Mouse (Mus musculus): ENCODE results near the gene Grk1. TPM values are rescaled to one million over a fixed set of nuclear protein-coding genes. Genes with fewer than 3 reads are reported as not detected.

Gene Grk1
- 0.03 TPM in 1 of 2 replicates, not detected in the other for polyA plus RNA-seq (2014; fragmentation: Nextera tagmentation; extraction: Ambion mirVana)

- Histone ChIP-seq H3K4me2 (replicated peaks; ENCODE audit: low read depth, low read length) (no peak within 1 kb of the TSS), H3K4me1 (replicated peaks; ENCODE audit: control insufficient read depth, insufficient read depth, low read length) (no peaks in the 10 kb centered on the region), H3K4me3 (ENCODE audit: low read depth, low read length) (no peak within 1 kb of the TSS), H3K9me3 (ENCODE audit: control insufficient read depth, low read length) (no peaks in the 10 kb centered on the region), H3K9ac (ENCODE audit: low read depth, low read length) (no peak within 1 kb of the TSS), H3K36me3 (ENCODE audit: control insufficient read depth, insufficient read depth, low read length) (no peaks in the 10 kb centered on the region), H3K27ac (ENCODE audit: low read depth, low read length) (no peak within 1 kb of the TSS), H3K27me3 (ENCODE audit: control insufficient read depth, insufficient read depth, low read length) (no peaks in the 10 kb centered on the region)
- ATAC-seq (ENCODE audit: low FRiP score) (no peak), DNase-seq (ENCODE audit: low spot score) (no peak)
- 80% methylated on average over 5 of the region's 5 CpGs for WGBS
Observed at GRCm38 (mm10) chr8:13404666-13405131, at the start of gene Grk1. TSS of gene Grk1 (plus strand) at chr8:13405081.

- DNase-seq (ENCODE audit: low spot score) (no peak), ATAC-seq (ENCODE audit: low FRiP score) (no peak)
- Histone ChIP-seq H3K4me3 (ENCODE audit: low read depth, low read length) (no peak overlapping the region), H3K27me3 (ENCODE audit: control insufficient read depth, insufficient read depth, low read length) (no peaks in the 10 kb centered on the region), H3K27ac (ENCODE audit: low read depth, low read length) (no peak overlapping the region), H3K4me2 (replicated peaks; ENCODE audit: low read depth, low read length) (no peak overlapping the region), H3K9ac (ENCODE audit: low read depth, low read length) (no peak overlapping the region), H3K4me1 (replicated peaks; ENCODE audit: control insufficient read depth, insufficient read depth, low read length) (no peaks in the 10 kb centered on the region), H3K9me3 (ENCODE audit: control insufficient read depth, low read length) (no peaks in the 10 kb centered on the region), H3K36me3 (ENCODE audit: control insufficient read depth, insufficient read depth, low read length) (peaks cover 22% of the 10 kb centered on the region)
- 85% methylated on average over 6 of the region's 6 CpGs for WGBS
Observed at GRCm38 (mm10) chr8:13356221-13356620, 48.7 kb upstream of the Grk1 start.

DNA sequence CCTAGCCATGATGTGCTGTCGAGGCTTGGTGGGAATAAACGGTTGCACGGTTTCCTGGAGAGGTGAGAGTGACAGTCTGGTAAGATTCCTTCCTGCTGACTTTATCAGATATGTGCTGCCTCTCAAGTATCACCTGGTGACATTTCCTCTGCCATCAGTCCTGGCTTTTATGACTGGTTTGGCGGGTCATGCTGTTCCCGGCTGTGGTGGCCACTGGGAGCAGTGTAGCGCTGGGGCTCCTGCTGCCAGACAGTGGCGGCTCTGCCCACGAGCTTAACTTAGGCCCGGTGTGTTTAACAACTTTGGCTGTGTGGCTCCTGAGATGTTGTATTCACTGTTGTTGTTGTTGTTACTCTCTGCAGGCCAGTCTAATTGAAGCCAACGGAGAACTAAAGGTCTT, 48.2 kb upstream of the Grk1 start:
- H3K9ac ChIP-seq (ENCODE audit: low read depth, low read length), result no peak overlapping the region
- H3K27me3 ChIP-seq (ENCODE audit: control insufficient read depth, insufficient read depth, low read length), result no peaks in the 10 kb centered on the region
- DNase-seq (ENCODE audit: low spot score) (no peak), ATAC-seq (ENCODE audit: low FRiP score) (no peak)
- H3K27ac ChIP-seq (ENCODE audit: low read depth, low read length), result no peak overlapping the region
- no peak overlapping the region for H3K4me2 ChIP-seq (replicated peaks; ENCODE audit: low read depth, low read length)
- WGBS, result 87% methylated on average over 10 of the region's 10 CpGs
- H3K36me3 ChIP-seq (ENCODE audit: control insufficient read depth, insufficient read depth, low read length), result peaks cover 27% of the 10 kb centered on the region
- no peak overlapping the region for H3K4me3 ChIP-seq (ENCODE audit: low read depth, low read length)
- H3K9me3 ChIP-seq (ENCODE audit: control insufficient read depth, low read length), result no peaks in the 10 kb centered on the region
- no peaks in the 10 kb centered on the region for H3K4me1 ChIP-seq (replicated peaks; ENCODE audit: control insufficient read depth, insufficient read depth, low read length)

- Histone ChIP-seq H3K27ac (ENCODE audit: low read depth, low read length) (no peak overlapping the region), H3K4me3 (ENCODE audit: low read depth, low read length) (no peak overlapping the region), H3K4me2 (replicated peaks; ENCODE audit: low read depth, low read length) (no peak overlapping the region), H3K4me1 (replicated peaks; ENCODE audit: control insufficient read depth, insufficient read depth, low read length) (no peaks in the 10 kb centered on the region), H3K9me3 (ENCODE audit: control insufficient read depth, low read length) (no peaks in the 10 kb centered on the region), H3K9ac (ENCODE audit: low read depth, low read length) (no peak overlapping the region), H3K27me3 (ENCODE audit: control insufficient read depth, insufficient read depth, low read length) (no peaks in the 10 kb centered on the region), H3K36me3 (ENCODE audit: control insufficient read depth, insufficient read depth, low read length) (peaks cover 37% of the 10 kb centered on the region)
- no peak for DNase-seq (ENCODE audit: low spot score)
- no peak for ATAC-seq (ENCODE audit: low FRiP score)
- WGBS, result 94% methylated on average over 7 of the region's 7 CpGs
Observed at GRCm38 (mm10) chr8:13360213-13360612, 44.7 kb upstream of the Grk1 start.

- no peaks in the 10 kb centered on the region for H3K9me3 ChIP-seq (ENCODE audit: control insufficient read depth, low read length)
- H3K27me3 ChIP-seq (ENCODE audit: control insufficient read depth, insufficient read depth, low read length), result no peaks in the 10 kb centered on the region
- H3K4me3 ChIP-seq (ENCODE audit: low read depth, low read length), result no peak overlapping the region
- 95% methylated on average over 6 of the region's 6 CpGs for WGBS
- H3K9ac ChIP-seq (ENCODE audit: low read depth, low read length), result no peak overlapping the region
- ATAC-seq (ENCODE audit: low FRiP score), result no peak
- no peak overlapping the region for H3K27ac ChIP-seq (ENCODE audit: low read depth, low read length)
- peaks cover 42% of the 10 kb centered on the region for H3K36me3 ChIP-seq (ENCODE audit: control insufficient read depth, insufficient read depth, low read length)
- DNase-seq (ENCODE audit: low spot score), result peak; percentile 19
- no peak overlapping the region for H3K4me2 ChIP-seq (replicated peaks; ENCODE audit: low read depth, low read length)
- H3K4me1 ChIP-seq (replicated peaks; ENCODE audit: control insufficient read depth, insufficient read depth, low read length), result no peaks in the 10 kb centered on the region
Observed at GRCm38 (mm10) chr8:13361865-13362264, 43.0 kb upstream of the Grk1 start.

DNA sequence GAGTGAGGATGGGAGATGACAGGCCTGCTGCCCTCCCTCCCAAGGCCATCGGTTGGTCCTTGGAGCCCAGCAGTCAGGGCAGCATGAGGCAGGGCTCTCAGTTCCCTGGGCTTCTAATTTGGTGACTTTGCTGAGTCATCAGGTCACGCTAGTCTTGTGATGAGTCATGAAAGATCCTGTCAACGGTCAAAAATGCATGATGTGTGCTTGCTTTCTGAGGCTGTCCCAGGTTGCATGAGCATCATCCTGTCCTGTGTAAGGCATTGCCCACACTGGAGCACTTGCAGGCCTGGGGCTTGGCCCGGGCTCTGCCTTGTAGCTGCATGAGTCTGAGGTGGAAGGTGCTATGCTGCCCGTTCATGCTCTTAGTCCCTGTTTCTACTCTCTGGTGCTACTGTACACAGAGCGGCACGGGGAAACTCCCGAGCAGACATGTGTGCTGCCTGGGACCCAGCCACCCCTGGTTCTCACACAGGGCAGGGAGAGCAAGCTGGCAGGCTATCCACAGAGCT, 31.7 kb upstream of the Grk1 start:
- Histone ChIP-seq H3K9me3 (ENCODE audit: control insufficient read depth, low read length) (no peaks in the 10 kb centered on the region), H3K4me3 (ENCODE audit: low read depth, low read length) (no peak overlapping the region), H3K4me2 (replicated peaks; ENCODE audit: low read depth, low read length) (no peak overlapping the region), H3K36me3 (ENCODE audit: control insufficient read depth, insufficient read depth, low read length) (peaks cover 19% of the 10 kb centered on the region), H3K4me1 (replicated peaks; ENCODE audit: control insufficient read depth, insufficient read depth, low read length) (no peaks in the 10 kb centered on the region), H3K27ac (ENCODE audit: low read depth, low read length) (no peak overlapping the region), H3K27me3 (ENCODE audit: control insufficient read depth, insufficient read depth, low read length) (no peaks in the 10 kb centered on the region), H3K9ac (ENCODE audit: low read depth, low read length) (no peak overlapping the region)
- no peak for DNase-seq (ENCODE audit: low spot score)
- ATAC-seq (ENCODE audit: low FRiP score), result no peak
- 96% methylated on average over 8 of the region's 8 CpGs for WGBS

DNA sequence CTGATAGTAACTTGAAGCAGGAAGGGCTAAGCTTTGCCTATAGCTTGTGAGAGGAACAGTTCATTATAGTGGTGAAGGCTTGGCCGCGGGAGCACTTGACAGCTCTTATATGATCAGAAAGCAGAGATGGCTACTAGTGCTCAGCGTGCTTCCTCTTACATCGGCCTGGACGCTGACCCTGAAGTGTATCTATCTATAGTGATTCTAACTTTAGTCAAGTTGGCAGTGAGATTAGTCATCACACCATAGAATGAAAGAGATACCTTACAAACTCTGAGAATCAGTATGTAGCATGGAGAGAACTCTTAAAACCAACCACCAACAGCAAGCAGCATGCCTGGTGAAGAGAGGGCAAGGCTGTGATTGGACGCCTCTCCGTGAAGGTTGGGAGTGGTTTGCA, 23.3 kb upstream of the Grk1 start:
- ATAC-seq (ENCODE audit: low FRiP score), result no peak

GRCm38 (mm10) chr8:13382536-13382935, 22.3 kb upstream of the Grk1 start:
- no peak overlapping the region for H3K27ac ChIP-seq (ENCODE audit: low read depth, low read length)
- no peaks in the 10 kb centered on the region for H3K4me1 ChIP-seq (replicated peaks; ENCODE audit: control insufficient read depth, insufficient read depth, low read length)
- DNase-seq (ENCODE audit: low spot score), result no peak
- H3K27me3 ChIP-seq (ENCODE audit: control insufficient read depth, insufficient read depth, low read length), result no peaks in the 10 kb centered on the region
- H3K4me3 ChIP-seq (ENCODE audit: low read depth, low read length), result no peak overlapping the region
- no peak for ATAC-seq (ENCODE audit: low FRiP score)
- H3K36me3 ChIP-seq (ENCODE audit: control insufficient read depth, insufficient read depth, low read length), result peaks cover 9% of the 10 kb centered on the region
- no peak overlapping the region for H3K9ac ChIP-seq (ENCODE audit: low read depth, low read length)
- no peak overlapping the region for H3K4me2 ChIP-seq (replicated peaks; ENCODE audit: low read depth, low read length)
- H3K9me3 ChIP-seq (ENCODE audit: control insufficient read depth, low read length), result no peaks in the 10 kb centered on the region
- 92% methylated on average over 3 of the region's 3 CpGs for WGBS

More for the DNA sequence above, 23.3 kb upstream of the Grk1 start:
- no peaks in the 10 kb centered on the region for H3K9me3 ChIP-seq (ENCODE audit: control insufficient read depth, low read length)
- no peak overlapping the region for H3K4me2 ChIP-seq (replicated peaks; ENCODE audit: low read depth, low read length)
- H3K9ac ChIP-seq (ENCODE audit: low read depth, low read length), result no peak overlapping the region
- no peak overlapping the region for H3K27ac ChIP-seq (ENCODE audit: low read depth, low read length)
- 90% methylated on average over 7 of the region's 7 CpGs for WGBS
- DNase-seq (ENCODE audit: low spot score), result no peak
- peaks cover 9% of the 10 kb centered on the region for H3K36me3 ChIP-seq (ENCODE audit: control insufficient read depth, insufficient read depth, low read length)
- H3K4me1 ChIP-seq (replicated peaks; ENCODE audit: control insufficient read depth, insufficient read depth, low read length), result no peaks in the 10 kb centered on the region
- H3K27me3 ChIP-seq (ENCODE audit: control insufficient read depth, insufficient read depth, low read length), result no peaks in the 10 kb centered on the region
- H3K4me3 ChIP-seq (ENCODE audit: low read depth, low read length), result no peak overlapping the region

GRCm38 (mm10) chr8:13382999-13383398, 21.9 kb upstream of the Grk1 start:
- no peaks in the 10 kb centered on the region for H3K4me1 ChIP-seq (replicated peaks; ENCODE audit: control insufficient read depth, insufficient read depth, low read length)
- no peak for DNase-seq (ENCODE audit: low spot score)
- no peaks in the 10 kb centered on the region for H3K27me3 ChIP-seq (ENCODE audit: control insufficient read depth, insufficient read depth, low read length)
- H3K36me3 ChIP-seq (ENCODE audit: control insufficient read depth, insufficient read depth, low read length), result peaks cover 9% of the 10 kb centered on the region
- 91% methylated on average over 4 of the region's 4 CpGs for WGBS
- H3K4me2 ChIP-seq (replicated peaks; ENCODE audit: low read depth, low read length), result no peak overlapping the region
- H3K4me3 ChIP-seq (ENCODE audit: low read depth, low read length), result no peak overlapping the region
- no peak overlapping the region for H3K9ac ChIP-seq (ENCODE audit: low read depth, low read length)
- no peak for ATAC-seq (ENCODE audit: low FRiP score)
- no peak overlapping the region for H3K27ac ChIP-seq (ENCODE audit: low read depth, low read length)
- H3K9me3 ChIP-seq (ENCODE audit: control insufficient read depth, low read length), result no peaks in the 10 kb centered on the region

All from hindbrain, embryonic 11.5 days (tissue).